Mouse (Mus musculus) testis, adult 2 months (tissue): ENCODE results near the gene Fam98c. TPM values are rescaled to one million over a fixed set of nuclear protein-coding genes. Genes with fewer than 3 reads are reported as not detected.

Experiments used
- H3K27ac ChIP-seq: fragments of 200-500 bp; 2 replicates; pipeline ENCODE4 v1.5.1; 2012; ENCODE audit warnings: low read depth, low read length; ENCODE audit not compliant: control insufficient read depth, insufficient read depth
- H3K27me3 ChIP-seq: fragments of 200-500 bp; 2 replicates; pipeline ENCODE4 v1.6.1; 2012; ENCODE audit warnings: mild to moderate bottlenecking, low read length, moderate library complexity; ENCODE audit not compliant: control insufficient read depth, insufficient read depth
- H3K36me3 ChIP-seq: fragments of 200-500 bp; 2 replicates; pipeline ENCODE4 v1.6.1; 2012; ENCODE audit warnings: mild to moderate bottlenecking, low read length; ENCODE audit not compliant: control insufficient read depth, insufficient read depth
- H3K4me1 ChIP-seq: fragments of 200-500 bp; 2 replicates; pipeline ENCODE4 v1.6.1; 2012; ENCODE audit warnings: low read length; ENCODE audit not compliant: control insufficient read depth, insufficient read depth
- H3K4me3 ChIP-seq: fragments of 200-500 bp; 2 replicates; pipeline ENCODE4 v1.5.1; 2012; ENCODE audit warnings: low read depth, mild to moderate bottlenecking, low read length, moderate library complexity, mixed read lengths; ENCODE audit not compliant: control insufficient read depth
- CTCF ChIP-seq: fragments of 200-500 bp; IDR thresholded peaks from 2 replicates; pipeline ENCODE4 v1.5.1; 2012; ENCODE audit warnings: low read depth, mild to moderate bottlenecking, inconsistent platforms, low read length, moderate library complexity; ENCODE audit not compliant: control insufficient read depth, insufficient read depth, insufficient replicate concordance
- POLR2A ChIP-seq: fragments of 200-500 bp; IDR thresholded peaks from 2 replicates; pipeline ENCODE4 v1.6.1; 2012; ENCODE audit warnings: low read depth, mild to moderate bottlenecking, inconsistent platforms, low read length, moderate library complexity; ENCODE audit not compliant: control insufficient read depth
- polyA plus RNA-seq: library from polyadenylated mRNA; depleted of rRNA; stranded (reverse); fragments of >200 nt; gene quantifications from 2 replicates; pipeline ENCODE4 v1.2.3, GENCODE M21; 2012; rRNA removed

Gene Fam98c
- polyA plus RNA-seq, 1 experiment: 194 TPM

GRCm38 (mm10) chr7:29119526-29119925, 36.5 kb downstream of the Fam98c start:
- Histone ChIP-seq H3K27me3 (no peaks in the 10 kb centered on the region), H3K27ac (no peak overlapping the region), H3K4me1 (peaks cover 9% of the 10 kb centered on the region), H3K4me3 (no peak overlapping the region), H3K36me3 (no peaks in the 10 kb centered on the region)
- TF ChIP-seq POLR2A (no peak), CTCF (no peak)

- no peak overlapping the region for H3K4me3 ChIP-seq
- H3K27ac ChIP-seq: no peak overlapping the region
- TF ChIP-seq CTCF (no peak), POLR2A (no peak)
- peaks cover 7% of the 10 kb centered on the region for H3K4me1 ChIP-seq
- no peaks in the 10 kb centered on the region for H3K27me3 ChIP-seq
- H3K36me3 ChIP-seq: no peaks in the 10 kb centered on the region
Observed at GRCm38 (mm10) chr7:29118142-29118851, 37.7 kb downstream of the Fam98c start.

DNA sequence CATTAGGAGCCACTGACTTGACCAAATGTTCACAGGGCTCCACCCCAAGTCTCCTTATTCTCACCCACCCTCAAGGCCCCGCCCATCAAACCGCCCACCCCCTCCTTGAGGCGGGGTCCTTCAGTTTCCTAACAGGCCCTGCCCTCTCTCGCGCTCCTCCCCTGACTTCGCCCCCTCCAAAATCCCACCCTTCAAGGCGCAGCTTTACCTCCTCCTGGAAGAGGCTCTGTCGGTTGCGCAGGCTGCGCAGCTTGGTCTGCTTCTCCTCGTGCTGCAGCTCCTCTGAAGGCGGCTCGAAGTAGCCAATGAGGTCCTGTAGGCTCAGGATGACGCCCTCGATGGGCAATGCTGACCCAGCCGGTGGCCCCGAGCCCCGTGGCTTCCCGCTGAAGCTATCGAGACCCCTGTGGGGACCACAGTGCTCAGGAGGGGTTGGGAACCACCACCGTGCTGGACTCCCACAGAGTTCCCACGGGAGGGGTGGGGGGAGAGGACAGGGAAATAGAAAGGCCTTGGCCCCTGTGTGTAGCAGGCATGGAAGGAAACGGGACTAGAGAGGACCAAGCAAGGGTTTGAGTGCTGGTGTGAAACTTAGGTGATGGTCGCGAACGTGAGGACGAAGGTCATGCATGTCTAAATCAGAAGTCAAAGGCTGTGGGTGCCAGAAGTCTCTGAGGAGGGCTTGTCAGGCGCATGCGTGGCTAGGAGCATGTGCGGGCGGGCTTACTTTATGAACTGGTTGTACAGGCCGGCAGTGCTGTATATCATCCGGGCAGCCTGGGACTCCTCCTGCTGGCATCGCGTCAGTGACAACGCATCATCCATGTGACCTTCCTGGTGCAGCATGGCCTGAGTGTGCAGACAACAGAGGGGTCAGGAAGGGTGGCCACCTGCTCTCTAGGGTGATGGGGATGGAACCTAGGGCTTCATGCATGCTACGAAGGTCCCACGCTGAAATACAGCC, 46.8 kb downstream of the Fam98c start:
- TF ChIP-seq CTCF (no peak), POLR2A (no peak)
- Histone ChIP-seq H3K27me3 (no peaks in the 10 kb centered on the region), H3K27ac (no peak overlapping the region), H3K36me3 (no peaks in the 10 kb centered on the region), H3K4me3 (no peak overlapping the region; the same call in 1 of the 2 replicates), H3K4me1 (peaks cover 7% of the 10 kb centered on the region)

Other genes with a start within 250 kb of the Fam98c start
- 73.9 and 77.5 TPM in 2 replicates for gene Actn4, start 193.9 kb downstream of the Fam98c start, polyA plus RNA-seq
- 379 and 426 TPM in 2 replicates for gene Eif3k, start 174.4 kb downstream of the Fam98c start, polyA plus RNA-seq
- gene Map4k1, start 174.2 kb downstream of the Fam98c start, polyA plus RNA-seq: 58.8 and 83.2 TPM in 2 replicates
- gene Ryr1, start 31.1 kb downstream of the Fam98c start, polyA plus RNA-seq: 0.70 and 1.1 TPM in 2 replicates
- 0.31 and 1.1 TPM in 2 replicates for gene Rasgrp4, start 21.4 kb downstream of the Fam98c start, polyA plus RNA-seq
- 506 and 536 TPM in 2 replicates for gene Ggn, start 14.0 kb upstream of the Fam98c start, polyA plus RNA-seq
- 40.9 and 41.8 TPM in 2 replicates for gene Spred3, start 14.2 kb upstream of the Fam98c start, polyA plus RNA-seq
- 362 and 383 TPM in 2 replicates for gene Psmd8, start 24.5 kb upstream of the Fam98c start, polyA plus RNA-seq
- 222 and 254 TPM in 2 replicates for gene Catsperg1, start 57.8 kb upstream of the Fam98c start, polyA plus RNA-seq
- 4.8 and 5.8 TPM in 2 replicates for gene Kcnk6, start 76.3 kb upstream of the Fam98c start, polyA plus RNA-seq
- gene Yif1b, start 82.1 kb upstream of the Fam98c start, polyA plus RNA-seq: 321 and 371 TPM in 2 replicates
- 0.15 and 0.29 TPM in 2 replicates for gene 2200002D01Rik, start 92.2 kb upstream of the Fam98c start, polyA plus RNA-seq
- gene Spint2, start 125.7 kb upstream of the Fam98c start, polyA plus RNA-seq: 146 and 160 TPM in 2 replicates
- gene Ppp1r14a, start 133.1 kb upstream of the Fam98c start, polyA plus RNA-seq: 11.3 and 11.9 TPM in 2 replicates
- 8.0 and 8.6 TPM in 2 replicates for gene Dpf1, start 147.7 kb upstream of the Fam98c start, polyA plus RNA-seq